Mouse (Mus musculus) stomach, postnatal 0 days (tissue): Measurements from ENCODE around the gene Ncf1.

Source experiments
- CTCF ChIP-seq: IDR thresholded peaks from 2 replicates; pipeline ENCODE4 v1.5.1; 2016; ENCODE audit warnings: antibody characterized with exemption, low read depth, mild to moderate bottlenecking, moderate library complexity
- EP300 ChIP-seq: optimal IDR thresholded peaks from 2 replicates; pipeline ENCODE3; 2016; ENCODE audit warnings: antibody characterized with exemption

DNA sequence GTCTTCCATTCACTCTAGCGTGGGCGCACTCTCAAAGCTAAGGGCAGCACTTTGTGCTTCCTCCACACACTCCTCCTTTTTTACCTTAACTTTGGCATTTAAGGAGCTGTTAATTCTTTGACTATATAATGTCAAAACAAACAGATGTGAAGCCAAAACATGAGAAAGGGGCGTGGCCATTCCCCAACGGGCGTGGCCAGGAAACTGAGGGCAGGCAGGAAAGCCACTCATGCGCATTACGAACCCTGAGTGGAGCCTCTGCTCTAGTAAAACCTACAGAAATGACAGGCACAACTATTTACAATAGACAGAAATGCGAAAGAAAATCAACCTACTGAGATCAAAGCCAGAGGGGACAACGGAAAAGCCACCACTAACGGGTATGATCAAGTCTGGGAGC, 46.1 kb upstream of the Ncf1 start:
- TF ChIP-seq CTCF (no peak), EP300 (no peak)
